Mouse (Mus musculus) megakaryocyte, embryonic 14.5 days (primary cell): ENCODE data around the gene Aarsd1.

ENCODE experiments used
- FLI1 ChIP-seq: IDR thresholded peaks from 2 replicates; pipeline ENCODE4 v1.6.1; 2012; ENCODE audit warnings: low read length, inconsistent platforms, mixed read lengths
- GATA1 ChIP-seq: IDR thresholded peaks from 3 replicates; pipeline ENCODE4 v1.6.1; 2012; ENCODE audit warnings: mixed read lengths, low read length, inconsistent platforms, borderline replicate concordance

DNA sequence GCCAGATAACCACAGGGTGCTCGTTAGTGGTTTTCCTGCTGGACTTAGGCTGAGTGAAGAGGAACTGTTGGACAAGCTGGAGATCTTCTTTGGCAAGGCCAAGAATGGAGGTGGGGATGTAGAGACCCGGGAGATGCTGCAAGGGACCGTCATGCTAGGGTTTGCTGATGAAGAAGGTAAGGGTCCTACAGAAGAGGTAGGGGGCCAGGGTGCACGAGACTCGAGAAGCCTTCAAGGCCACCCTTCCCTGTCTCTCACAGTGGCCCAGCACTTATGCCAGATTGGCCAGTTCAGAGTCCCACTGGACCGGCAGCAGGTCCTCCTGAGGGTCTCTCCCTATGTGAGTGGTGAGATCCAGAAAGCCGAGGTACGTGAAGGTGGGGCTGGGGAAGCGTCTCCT, 40.2 kb upstream of the Aarsd1 start:
- TF ChIP-seq GATA1 (no peak), FLI1 (no peak)
